Mouse (Mus musculus) embryonic fibroblast, embryonic 13.5 days (primary cell): ENCODE data around the gene Srsf5. TPM values are rescaled to one million over a fixed set of nuclear protein-coding genes. Genes with fewer than 3 reads are reported as not detected.

ENCODE experiments used
- H3K27ac ChIP-seq: 2 replicates; pipeline ENCODE4 v1.5.1; 2012; ENCODE audit warnings: low read length, control low read depth, inconsistent platforms; ENCODE audit not compliant: insufficient read depth
- H3K4me1 ChIP-seq: 2 replicates; pipeline ENCODE4 v1.6.1; 2011; ENCODE audit warnings: low read length; ENCODE audit not compliant: control insufficient read depth, insufficient read depth
- H3K4me3 ChIP-seq: 2 replicates; pipeline ENCODE4 v1.5.1; 2011; ENCODE audit warnings: mild to moderate bottlenecking, control low read depth, low read length; ENCODE audit not compliant: insufficient read depth
- CTCF ChIP-seq: IDR thresholded peaks from 2 replicates; pipeline ENCODE4 v1.5.1; 2011; ENCODE audit warnings: mild to moderate bottlenecking, control low read depth, low read length, moderate library complexity, borderline replicate concordance; ENCODE audit not compliant: insufficient read depth
- POLR2A ChIP-seq: IDR thresholded peaks from 2 replicates; pipeline ENCODE4 v1.6.1; 2011; ENCODE audit warnings: low read depth, mild to moderate bottlenecking, control low read depth, low read length, moderate library complexity
- polyA plus RNA-seq: library from polyadenylated mRNA; stranded (reverse); fragments of >200 nt; gene quantifications from 2 replicates; pipeline ENCODE4 v1.2.4, GENCODE M21; 2011; ENCODE audit warnings: low read depth; ENCODE audit not compliant: missing spikeins, insufficient read length

Srsf5 gene
- 457 and 480 TPM in 2 replicates for polyA plus RNA-seq

DNA sequence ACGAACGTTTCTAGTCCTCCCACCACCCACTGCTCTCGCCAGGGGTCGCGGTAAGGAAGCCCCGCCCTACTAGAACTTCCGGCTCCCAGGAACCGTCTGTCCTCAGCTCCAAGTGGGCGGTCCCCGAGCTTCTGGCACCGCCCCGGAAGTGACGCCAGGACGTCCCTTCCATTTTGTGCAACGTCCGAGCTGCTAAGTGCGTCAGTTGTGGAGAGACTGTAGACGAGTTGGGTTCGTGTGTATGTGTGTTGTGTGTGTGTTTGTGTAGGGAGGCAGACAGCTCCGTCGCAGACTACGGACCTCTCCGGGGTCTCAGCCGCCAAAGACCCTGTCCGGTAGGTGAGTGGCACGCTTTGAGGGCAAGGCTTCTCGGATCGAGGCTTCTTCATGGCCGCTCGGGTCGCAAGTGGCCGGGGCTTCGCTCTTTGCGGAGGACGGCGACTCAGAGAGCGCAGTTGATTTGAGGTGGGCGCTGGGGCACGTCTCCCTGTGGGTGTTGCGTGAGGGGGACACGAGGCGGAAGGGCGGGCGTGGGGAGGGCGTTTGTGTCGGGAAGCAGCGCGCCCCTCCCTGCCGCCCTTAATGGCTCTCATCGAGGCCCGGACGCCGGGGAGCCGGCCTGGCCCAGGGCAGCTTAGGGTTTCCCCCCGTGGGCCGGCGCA lies at the start of gene Srsf5:
Gene Srsf5, plus strand, starts transcription at position 171 of the 662 bp plus-strand sequence.
- Histone ChIP-seq H3K4me3 (peak within 1 kb of the TSS; percentile 92), H3K27ac (peak within 1 kb of the TSS; percentile 86), H3K4me1 (peaks cover 6% of the 10 kb centered on the region)
- TF ChIP-seq CTCF = no peak
- peak; percentile 100 for TF ChIP-seq POLR2A

DNA sequence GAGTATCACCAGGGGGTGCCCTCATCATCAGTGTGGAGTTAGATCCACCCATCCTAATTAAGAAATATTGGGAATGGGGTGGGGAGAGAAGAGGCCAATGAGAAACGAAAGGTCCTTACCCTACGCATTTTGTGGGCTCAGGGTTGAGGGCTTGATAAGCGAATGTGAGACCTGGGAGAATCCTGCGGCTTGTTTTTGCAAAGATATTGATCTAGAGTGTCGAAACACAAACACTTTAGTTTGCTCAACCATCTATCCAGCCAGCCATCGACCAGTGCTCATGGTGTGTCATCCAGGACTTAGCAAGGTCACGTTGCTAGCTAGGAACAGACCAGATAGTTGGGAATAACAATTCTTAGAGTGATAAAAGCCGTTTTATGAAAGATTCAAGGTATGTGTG lies 35.7 kb upstream of the Srsf5 start:
- no peaks in the 10 kb centered on the region for H3K4me1 ChIP-seq
- no peak for TF ChIP-seq CTCF
- no peak for TF ChIP-seq POLR2A
- no peak overlapping the region for H3K4me3 ChIP-seq
- H3K27ac ChIP-seq = no peak overlapping the region

DNA sequence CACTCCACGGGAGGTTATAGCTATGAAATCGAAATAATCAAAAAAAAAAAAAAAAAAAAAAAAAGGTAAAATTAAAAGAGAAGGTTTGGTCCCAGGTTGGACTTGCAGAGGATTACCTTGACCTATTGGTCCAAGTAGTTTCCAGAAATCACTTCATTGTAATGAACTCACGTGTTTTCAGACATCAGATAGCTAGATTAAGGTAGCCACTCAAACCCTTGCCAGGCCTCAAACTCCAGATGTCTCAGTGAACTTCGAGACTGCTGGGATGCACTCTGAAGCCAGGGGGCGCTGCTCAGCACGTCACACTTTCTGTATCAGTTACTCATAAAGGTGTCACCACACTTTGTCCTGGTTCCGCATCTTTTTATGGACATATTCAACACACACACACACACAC lies 27.5 kb upstream of the Srsf5 start:
- no peak overlapping the region for H3K27ac ChIP-seq
- TF ChIP-seq CTCF = peak; percentile 34; the same call in 1 of the 2 replicates
- TF ChIP-seq POLR2A = no peak

DNA sequence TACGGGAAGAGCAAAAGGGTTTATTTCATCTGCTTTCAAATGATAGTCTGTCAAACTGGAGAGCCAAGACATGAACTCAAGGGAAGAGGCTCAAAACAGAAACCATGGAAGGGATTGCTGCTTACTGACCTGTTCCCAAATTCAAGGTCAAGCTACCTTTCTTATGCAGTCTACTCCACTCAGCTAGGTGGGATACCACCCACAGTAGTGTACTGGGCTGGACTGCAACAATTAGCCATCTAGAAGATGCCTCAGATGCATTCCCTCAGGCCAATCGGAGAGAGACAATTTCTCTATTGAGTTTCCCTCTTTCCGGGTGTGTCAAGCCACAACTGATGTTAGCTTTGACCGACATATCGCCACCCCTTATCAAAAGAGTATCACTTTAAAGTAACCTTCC lies 24.0 kb upstream of the Srsf5 start:
- Histone ChIP-seq H3K4me3 (no peak overlapping the region), H3K4me1 (no peaks in the 10 kb centered on the region), H3K27ac (no peak overlapping the region)
- TF ChIP-seq POLR2A = no peak
- no peak for TF ChIP-seq CTCF

More for the DNA sequence above, 27.5 kb upstream of the Srsf5 start:
- H3K4me1 ChIP-seq = no peaks in the 10 kb centered on the region
- H3K4me3 ChIP-seq = no peak overlapping the region

DNA sequence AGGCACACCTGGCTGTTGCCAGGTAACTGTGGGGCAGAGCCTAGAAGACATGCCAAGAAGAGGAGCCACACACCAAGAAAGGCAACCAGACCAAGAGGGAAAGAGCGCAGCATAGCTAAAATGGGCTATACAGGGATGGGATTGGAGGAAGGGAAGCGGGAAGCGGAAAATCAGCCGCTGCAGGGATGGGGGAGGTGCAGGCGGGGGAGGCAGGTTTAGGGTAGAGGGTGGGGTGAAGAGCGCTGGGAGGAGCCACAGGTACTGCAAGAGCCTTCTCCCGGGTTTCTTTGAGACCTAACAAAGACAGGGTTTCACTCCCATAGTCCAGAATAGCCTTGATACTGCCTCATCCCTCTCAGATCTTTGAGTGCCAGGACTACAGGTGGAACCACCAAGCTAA lies 22.4 kb upstream of the Srsf5 start:
- no peak for TF ChIP-seq CTCF
- TF ChIP-seq POLR2A = no peak
- Histone ChIP-seq H3K4me1 (no peaks in the 10 kb centered on the region), H3K27ac (no peak overlapping the region), H3K4me3 (no peak overlapping the region)

DNA sequence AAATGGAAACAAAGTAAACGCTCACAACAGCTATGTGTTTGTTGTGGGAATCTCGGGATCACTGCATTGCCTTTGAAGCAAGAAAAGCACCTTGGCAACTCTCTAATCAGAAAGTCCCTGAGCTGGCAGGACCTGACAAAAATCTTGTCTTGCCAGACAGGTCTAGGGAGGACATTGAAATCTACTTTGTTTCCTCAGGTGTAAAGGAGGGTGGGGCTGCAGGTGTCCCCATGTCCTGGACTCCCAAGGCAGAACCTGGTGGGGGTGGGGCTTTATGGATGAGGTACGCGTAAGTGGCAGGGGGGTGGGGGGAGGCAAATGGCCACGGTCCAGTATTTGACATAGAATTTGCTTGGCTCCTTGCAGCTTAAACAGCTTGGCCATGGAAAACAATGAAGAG lies 21.7 kb upstream of the Srsf5 start:
- TF ChIP-seq CTCF (no peak), POLR2A (no peak)

DNA sequence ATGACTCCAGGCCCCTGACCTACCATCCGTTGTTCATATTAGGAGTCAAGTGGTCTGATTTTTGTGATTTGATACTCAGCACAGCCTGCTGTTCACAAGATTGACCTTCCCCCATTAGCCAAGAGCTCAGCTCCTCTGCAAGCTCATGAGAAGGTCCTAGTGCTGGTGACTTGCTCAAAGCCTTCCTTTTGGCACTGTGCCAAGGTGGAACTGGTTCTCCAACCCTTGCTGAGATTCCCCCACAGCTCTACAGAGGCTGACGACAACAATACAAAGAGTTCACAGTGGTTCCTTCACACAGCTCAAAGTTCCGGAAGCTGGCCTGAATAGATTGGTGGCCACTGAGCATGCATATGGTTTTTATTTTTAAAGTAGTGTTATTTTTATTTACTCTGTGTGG lies 21.1 kb upstream of the Srsf5 start:
- Histone ChIP-seq H3K4me3 (no peak overlapping the region), H3K4me1 (no peaks in the 10 kb centered on the region), H3K27ac (no peak overlapping the region)
- no peak for TF ChIP-seq CTCF
- TF ChIP-seq POLR2A = no peak

More for the DNA sequence above, 21.7 kb upstream of the Srsf5 start:
- no peaks in the 10 kb centered on the region for H3K4me1 ChIP-seq
- no peak overlapping the region for H3K4me3 ChIP-seq
- no peak overlapping the region for H3K27ac ChIP-seq

DNA sequence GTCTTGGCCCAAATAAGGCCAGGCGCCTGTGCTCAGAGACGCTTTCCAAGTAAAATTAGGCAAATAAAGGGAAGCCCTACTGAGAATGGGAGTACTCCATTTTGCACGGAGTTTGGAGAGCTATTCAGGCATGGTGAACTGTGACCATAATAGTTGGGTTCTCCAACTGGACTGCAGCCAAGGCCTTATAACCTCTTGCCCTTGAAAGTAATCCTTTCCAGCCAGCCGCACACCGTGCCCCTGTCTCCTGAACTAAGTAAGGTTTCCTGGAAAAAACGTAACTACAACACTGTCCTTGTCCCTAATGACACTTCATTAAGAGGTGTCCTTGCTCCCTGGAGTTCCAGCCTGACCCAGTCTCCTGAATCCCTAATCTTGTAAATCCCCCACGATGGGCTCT lies 19.4 kb upstream of the Srsf5 start:
- Histone ChIP-seq H3K27ac (no peak overlapping the region), H3K4me1 (no peaks in the 10 kb centered on the region), H3K4me3 (no peak overlapping the region)
- TF ChIP-seq POLR2A = no peak
- no peak for TF ChIP-seq CTCF

DNA sequence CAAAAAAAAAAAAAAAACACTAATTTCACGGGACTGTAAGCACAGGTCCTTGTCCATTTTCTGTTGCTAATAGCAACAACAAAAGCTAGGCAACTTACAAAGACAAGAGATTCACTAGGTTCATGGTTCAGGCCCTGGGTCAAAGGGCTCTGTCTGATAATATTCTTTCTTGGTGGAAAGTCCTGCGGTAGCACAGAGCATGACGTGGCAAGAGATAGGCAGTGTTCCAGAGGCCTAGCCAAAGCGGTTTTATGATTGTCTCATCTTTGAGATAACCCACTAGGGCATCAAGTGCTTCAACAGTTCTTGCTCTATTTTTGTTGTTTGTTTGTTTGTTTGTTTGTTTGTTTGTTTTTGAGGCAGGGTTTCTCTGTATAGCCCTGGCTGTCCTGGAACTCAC lies 18.8 kb upstream of the Srsf5 start:
- TF ChIP-seq CTCF (no peak), POLR2A (no peak)
- no peaks in the 10 kb centered on the region for H3K4me1 ChIP-seq
- no peak overlapping the region for H3K4me3 ChIP-seq
- no peak overlapping the region for H3K27ac ChIP-seq

DNA sequence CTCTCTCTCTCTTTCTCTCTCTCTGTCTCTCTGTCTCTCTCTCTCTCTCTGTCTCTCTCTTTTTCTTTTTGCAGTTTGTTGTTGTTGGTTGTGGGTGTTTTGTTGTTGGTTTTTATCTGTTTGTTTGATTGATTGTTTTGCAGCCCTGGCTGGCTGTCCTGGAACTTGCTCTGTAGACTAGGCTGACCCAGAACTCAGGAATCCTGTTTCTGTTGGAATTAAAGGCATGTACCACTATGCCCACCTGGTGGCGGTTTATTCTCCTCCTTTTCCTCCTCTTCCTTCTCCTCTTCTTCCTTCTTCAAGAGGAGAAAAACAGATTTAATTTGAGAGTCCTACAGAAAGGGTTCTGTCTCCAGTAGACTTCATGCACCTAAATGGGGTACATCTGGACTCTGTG lies 17.8 kb upstream of the Srsf5 start:
- Histone ChIP-seq H3K4me1 (no peaks in the 10 kb centered on the region), H3K27ac (no peak overlapping the region), H3K4me3 (no peak overlapping the region)
- TF ChIP-seq CTCF (no peak), POLR2A (no peak)
